Mouse (Mus musculus) hindbrain, embryonic 12.5 days (tissue): ENCODE data around the gene Cldn34d. TPM values are rescaled to one million over a fixed set of nuclear protein-coding genes. Genes with fewer than 3 reads are reported as not detected.
A peak's percentile ranks its signal among the peaks of the same experiment; 100 is the strongest.

Experiments
- ATAC-seq: fragments of 200-750 bp; cut with Nextera tagmentation; 2 replicates; pipeline ENCODE4 v1.8.0; 2017; ENCODE audit warnings: moderate TSS enrichment; ENCODE audit not compliant: low FRiP score
- H3K27ac ChIP-seq: fragments of 300-500 bp; sonication (generic); 2 replicates; pipeline ENCODE4 v1.5.1; 2016; ENCODE audit warnings: mild to moderate bottlenecking
- H3K27me3 ChIP-seq: fragments of 300-500 bp; sonication (generic); 2 replicates; pipeline ENCODE4 v1.6.1; 2016; ENCODE audit warnings: mild to moderate bottlenecking
- H3K36me3 ChIP-seq: fragments of 300-500 bp; sonication (generic); 2 replicates; pipeline ENCODE4 v1.6.1; 2016; ENCODE audit warnings: mild to moderate bottlenecking
- H3K4me1 ChIP-seq: fragments of 300-500 bp; sonication (generic); 2 replicates; pipeline ENCODE4 v1.6.1; 2016
- H3K4me2 ChIP-seq: fragments of 300-500 bp; sonication (generic); replicated peaks from 2 replicates; pipeline ENCODE4 v1.6.1; 2016; ENCODE audit warnings: mild to moderate bottlenecking
- H3K4me3 ChIP-seq: fragments of 300-500 bp; sonication (generic); 2 replicates; pipeline ENCODE4 v1.5.1; 2016; ENCODE audit warnings: mild to moderate bottlenecking
- H3K9ac ChIP-seq: fragments of 300-500 bp; sonication (generic); 2 replicates; pipeline ENCODE4 v1.6.1; 2016; ENCODE audit warnings: mild to moderate bottlenecking, moderate library complexity
- H3K9me3 ChIP-seq: fragments of 300-500 bp; sonication (generic); replicated peaks from 2 replicates; pipeline ENCODE4 v1.6.1; 2016; ENCODE audit warnings: mild to moderate bottlenecking
- WGBS: fragments of 180-500 bp; shearing (Covaris S2); methylation state at CpG from one replicate; pipeline ENCODE4 v1.1.7; 2016; 5-methylcytosine and 5-hydroxymethylcytosine counted together
- polyA plus RNA-seq: library from polyadenylated mRNA; unstranded; fragments of >200 nt; fragmentation: Nextera tagmentation; extraction: Ambion mirVana; gene quantifications from 2 replicates; pipeline ENCODE4 v1.2.1, GENCODE M21; 2016

Cldn34d gene
- polyA plus RNA-seq = not detected in 2 replicates

DNA sequence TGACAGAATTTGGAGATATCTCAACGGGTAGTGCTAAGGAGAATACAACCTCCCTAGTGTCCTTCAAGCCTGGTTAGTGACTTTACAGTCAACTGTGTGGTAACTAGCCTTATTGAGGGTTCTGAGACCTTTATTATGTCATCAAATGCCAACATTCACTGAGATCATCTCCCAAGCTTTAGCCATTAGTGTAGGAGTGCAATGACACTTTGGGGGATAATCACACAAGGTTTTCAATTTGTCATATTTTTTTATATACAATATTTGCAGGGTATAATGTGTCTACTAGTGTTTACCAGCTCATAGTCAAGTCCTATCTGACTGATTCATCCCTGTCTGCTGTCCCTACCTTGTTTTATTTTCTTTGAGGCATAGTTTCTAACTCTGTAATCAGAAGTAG is at the start of gene Cldn34d:
Cldn34d (minus strand) TSS at position 101 of the 400 bp plus-strand sequence.
- Histone ChIP-seq H3K27me3 (no peaks in the 10 kb centered on the region), H3K4me3 (no peak within 1 kb of the TSS), H3K27ac (no peak within 1 kb of the TSS), H3K9me3 (no peaks in the 10 kb centered on the region; the same call in 1 of the 2 replicates), H3K9ac (no peak within 1 kb of the TSS), H3K36me3 (no peaks in the 10 kb centered on the region), H3K4me2 (no peak within 1 kb of the TSS), H3K4me1 (no peaks in the 10 kb centered on the region)
- 73% methylated on average over 1 of the region's 1 CpGs for WGBS
- no peak for ATAC-seq

DNA sequence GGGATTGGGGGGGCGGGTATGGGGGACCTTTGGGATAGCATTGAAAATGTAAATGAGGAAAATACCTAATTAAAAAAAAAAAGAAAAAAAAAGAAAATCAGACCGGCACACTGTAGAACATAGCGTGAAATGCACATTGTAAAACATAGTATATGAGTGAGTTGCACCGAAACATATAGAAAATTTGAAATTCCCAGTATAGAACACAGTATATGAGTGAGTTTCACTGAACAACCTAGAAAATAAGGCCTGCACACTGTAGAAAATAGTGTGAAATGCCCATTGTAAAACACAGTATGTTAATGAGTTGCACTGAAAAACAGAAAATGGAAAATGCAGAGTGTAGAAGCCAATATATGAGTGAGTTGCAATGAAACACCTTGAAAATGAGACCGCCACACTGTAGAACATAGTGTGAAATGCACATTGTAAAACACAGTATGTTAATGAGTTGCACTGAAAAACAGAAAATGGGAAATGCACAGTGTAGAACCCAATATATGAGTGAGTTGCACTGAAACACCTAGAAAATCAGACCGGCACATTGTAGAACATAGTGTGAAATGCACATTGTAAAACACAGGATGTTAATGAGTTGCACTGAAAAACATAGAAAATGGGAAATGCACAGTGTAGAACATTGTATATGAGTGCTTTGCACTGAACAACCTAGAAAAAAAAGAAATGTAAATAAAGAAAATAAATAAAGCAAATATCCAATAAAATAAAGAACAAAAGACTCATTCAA is 4.1 kb downstream of the Cldn34d start:
- no peaks in the 10 kb centered on the region for H3K36me3 ChIP-seq
- H3K9ac ChIP-seq = no peak overlapping the region
- peak; percentile 100 for ATAC-seq
- H3K27me3 ChIP-seq = no peaks in the 10 kb centered on the region
- no peaks in the 10 kb centered on the region; the same call in 1 of the 2 replicates for H3K9me3 ChIP-seq
- H3K4me3 ChIP-seq = no peak overlapping the region
- H3K27ac ChIP-seq = no peak overlapping the region
- 53% methylated on average over 5 of the region's 6 CpGs for WGBS
- H3K4me1 ChIP-seq = no peaks in the 10 kb centered on the region
- H3K4me2 ChIP-seq = no peak overlapping the region

Other genes with a start within 250 kb of the Cldn34d start
- not detected in 2 replicates for gene Cldn34b4, start 209.6 kb downstream of the Cldn34d start, polyA plus RNA-seq